Mouse (Mus musculus) urinary bladder, adult 18-20 months (tissue): Measurements from ENCODE around the gene Skil.

Experiments used
- DNase-seq, 2 experiments: peaks; one replicate each; pipeline ENCODE4 v3.0.0; 2022; ENCODE audit warnings: low spot score in 2 of 2, mixed read lengths in 2 of 2

The Skil gene

GRCm38 (mm10) chr3:31094531-31095178 lies at the start of gene Skil:
Skil (plus strand) TSS chr3:31095058.
- DNase-seq, result peak; percentile 78 to 91

- DNase-seq, result no peak
Measured at GRCm38 (mm10) chr3:31047263-31047662, 47.6 kb upstream of the Skil start.

- no peak for DNase-seq
Measured at GRCm38 (mm10) chr3:31049087-31049486, 45.8 kb upstream of the Skil start.

GRCm38 (mm10) chr3:31050375-31050774 lies 44.5 kb upstream of the Skil start:
- DNase-seq, result no peak

- no peak for DNase-seq
Measured at GRCm38 (mm10) chr3:31051730-31052129, 43.1 kb upstream of the Skil start.

- no peak for DNase-seq
Measured at GRCm38 (mm10) chr3:31053191-31053590, 41.7 kb upstream of the Skil start.

- no peak for DNase-seq
Measured at GRCm38 (mm10) chr3:31054888-31055287, 40.0 kb upstream of the Skil start.

GRCm38 (mm10) chr3:31056047-31056650 lies 38.7 kb upstream of the Skil start:
- DNase-seq, result peak in 1 of 2 experiments; percentile 15

GRCm38 (mm10) chr3:31056651-31057627 lies 37.9 kb upstream of the Skil start:
- peak; percentile 31 to 76 for DNase-seq

- DNase-seq, result no peak
Measured at GRCm38 (mm10) chr3:31060745-31061102, 34.1 kb upstream of the Skil start.

GRCm38 (mm10) chr3:31061103-31061785 lies 33.6 kb upstream of the Skil start:
- peak; percentile 25 to 45 for DNase-seq

GRCm38 (mm10) chr3:31061786-31062120 lies 33.1 kb upstream of the Skil start:
- no peak for DNase-seq

- no peak for DNase-seq
Measured at GRCm38 (mm10) chr3:31062325-31062724, 32.5 kb upstream of the Skil start.

- DNase-seq, result no peak
Measured at GRCm38 (mm10) chr3:31068482-31068881, 26.4 kb upstream of the Skil start.

GRCm38 (mm10) chr3:31071804-31072203 lies 23.1 kb upstream of the Skil start:
- no peak for DNase-seq

GRCm38 (mm10) chr3:31075808-31076207 lies 19.1 kb upstream of the Skil start:
- peak; percentile 23 to 36 for DNase-seq

- no peak for DNase-seq
Measured at GRCm38 (mm10) chr3:31077068-31077703, 17.7 kb upstream of the Skil start.

GRCm38 (mm10) chr3:31079450-31079849 lies 15.4 kb upstream of the Skil start:
- DNase-seq, result peak; percentile 14 to 16

GRCm38 (mm10) chr3:31080791-31081502 lies 13.9 kb upstream of the Skil start:
- DNase-seq, result no peak

- no peak for DNase-seq
Measured at GRCm38 (mm10) chr3:31082838-31083506, 11.9 kb upstream of the Skil start.
